Mouse (Mus musculus) embryonic facial prominence, embryonic 14.5 days (tissue): ENCODE data around the gene Polr2e. TPM values are rescaled to one million over a fixed set of nuclear protein-coding genes. Genes with fewer than 3 reads are reported as not detected.
A peak's percentile ranks its signal among the peaks of the same experiment; 100 is the strongest.
"Not testable (repeated sequence)": the region's sequence is repeated elsewhere in the genome, so short reads cannot be mapped to it uniquely, and the experiment has no call there.

ENCODE experiments used
- ATAC-seq: fragments of 200-750 bp; cut with Nextera tagmentation; 2 replicates; pipeline ENCODE4 v1.8.0; 2017; ENCODE audit warnings: low read depth, moderate number of reproducible peaks, moderate TSS enrichment
- DNase-seq: peaks from one replicate; pipeline ENCODE4 v3.0.0-alpha.2; 2015; ENCODE audit warnings: low spot score
- H3K27ac ChIP-seq: fragments of 300-500 bp; sonication (generic); replicated peaks from 2 replicates; pipeline ENCODE4 v1.5.1; 2014; ENCODE audit warnings: low read depth, mild to moderate bottlenecking, low read length, moderate library complexity
- H3K27me3 ChIP-seq: fragments of 300-500 bp; sonication (generic); replicated peaks from 2 replicates; pipeline ENCODE4 v1.6.1; 2014; ENCODE audit warnings: low read length; ENCODE audit not compliant: control insufficient read depth, insufficient read depth
- H3K36me3 ChIP-seq: fragments of 300-500 bp; sonication (generic); 2 replicates; pipeline ENCODE4 v1.6.1; 2014; ENCODE audit warnings: low read length, mixed read lengths; ENCODE audit not compliant: control insufficient read depth, insufficient read depth
- H3K4me1 ChIP-seq: fragments of 300-500 bp; sonication (generic); 2 replicates; pipeline ENCODE4 v1.6.1; 2014; ENCODE audit warnings: antibody characterized with exemption, low read length; ENCODE audit not compliant: control insufficient read depth, insufficient read depth
- H3K4me2 ChIP-seq: fragments of 300-500 bp; sonication (generic); 2 replicates; pipeline ENCODE4 v1.6.1; 2014; ENCODE audit warnings: low read depth, mild to moderate bottlenecking, low read length, moderate library complexity, mixed read lengths
- H3K4me3 ChIP-seq: fragments of 300-500 bp; sonication (generic); 2 replicates; pipeline ENCODE4 v1.5.1; 2014; ENCODE audit warnings: low read depth, mild to moderate bottlenecking, low read length
- H3K9ac ChIP-seq: fragments of 300-500 bp; sonication (generic); 2 replicates; pipeline ENCODE4 v1.6.1; 2014; ENCODE audit warnings: low read depth, mild to moderate bottlenecking, low read length, moderate library complexity, mixed read lengths
- H3K9me3 ChIP-seq: fragments of 300-500 bp; sonication (generic); 2 replicates; pipeline ENCODE4 v1.6.1; 2016; ENCODE audit warnings: low read length; ENCODE audit not compliant: control insufficient read depth
- WGBS: fragments of 180-500 bp; shearing (Covaris S2); extraction: QIAGEN DNeasy Blood & Tissue Kit; methylation state at CpG from one replicate; pipeline ENCODE4 v1.1.7; 2014; 5-methylcytosine and 5-hydroxymethylcytosine counted together
- polyA plus RNA-seq: library from polyadenylated mRNA; unstranded; fragments of >200 nt; fragmentation: Nextera tagmentation; extraction: Ambion mirVana; gene quantifications from 2 replicates; pipeline ENCODE4 v1.2.1, GENCODE M21; 2014

Gene Polr2e
- polyA plus RNA-seq, 1 experiment from 2014 or later: 207 TPM

- Histone ChIP-seq H3K4me3 (no peak overlapping the region), H3K27me3 (no peaks in the 10 kb centered on the region), H3K27ac (peak overlapping the region; percentile 50), H3K36me3 (no peaks in the 10 kb centered on the region), H3K4me2 (no peak overlapping the region), H3K4me1 (peaks cover 10% of the 10 kb centered on the region), H3K9ac (no peak overlapping the region), H3K9me3 (no peaks in the 10 kb centered on the region)
- WGBS: 23% methylated on average over 5 of the region's 5 CpGs
- peak; percentile 49 for DNase-seq
- ATAC-seq: no peak
Measured at GRCm38 (mm10) chr10:80048396-80048795, 8.8 kb upstream of the Polr2e start.

DNA sequence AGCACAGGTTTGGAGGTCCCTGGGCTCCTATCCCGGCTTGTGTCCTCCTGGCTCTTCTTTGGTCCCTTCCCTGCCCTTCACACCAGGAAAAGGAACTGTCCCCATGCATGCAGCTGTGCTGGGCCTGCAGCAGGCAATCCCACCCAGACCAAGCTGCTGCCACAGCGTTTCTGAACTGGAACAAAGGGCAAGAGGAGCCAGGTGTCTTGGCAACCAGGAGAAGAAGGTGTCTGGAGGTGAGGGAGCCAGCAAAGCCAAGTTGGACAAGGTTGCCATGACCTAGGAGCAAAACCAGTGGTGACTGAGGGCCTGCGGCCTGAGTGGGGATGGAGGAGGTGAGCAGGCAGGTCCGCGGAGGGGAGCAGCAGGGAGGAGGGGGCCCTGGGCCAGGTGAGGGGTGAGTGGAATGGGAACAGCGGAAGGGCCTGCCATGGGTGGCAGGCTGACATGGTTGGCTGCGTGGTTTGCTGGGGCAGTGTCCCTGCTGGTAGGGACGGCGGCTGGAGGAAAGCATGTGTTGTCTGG, 7.5 kb upstream of the Polr2e start, which contains the start of gene Gpx4:
Gene Gpx4, plus strand, starts transcription at position 126 of the 525 bp plus-strand sequence.
- 49% methylated on average over 9 of the region's 9 CpGs for WGBS
- Histone ChIP-seq H3K4me3 (no peak within 1 kb of the TSS), H3K36me3 (no peaks in the 10 kb centered on the region), H3K4me1 (peaks cover 6% of the 10 kb centered on the region), H3K4me2 (no peak within 1 kb of the TSS), H3K27me3 (no peaks in the 10 kb centered on the region), H3K27ac (peak within 1 kb of the TSS; percentile 50), H3K9me3 (no peaks in the 10 kb centered on the region), H3K9ac (no peak within 1 kb of the TSS)
- DNase-seq (no peak), ATAC-seq (no peak)

DNA sequence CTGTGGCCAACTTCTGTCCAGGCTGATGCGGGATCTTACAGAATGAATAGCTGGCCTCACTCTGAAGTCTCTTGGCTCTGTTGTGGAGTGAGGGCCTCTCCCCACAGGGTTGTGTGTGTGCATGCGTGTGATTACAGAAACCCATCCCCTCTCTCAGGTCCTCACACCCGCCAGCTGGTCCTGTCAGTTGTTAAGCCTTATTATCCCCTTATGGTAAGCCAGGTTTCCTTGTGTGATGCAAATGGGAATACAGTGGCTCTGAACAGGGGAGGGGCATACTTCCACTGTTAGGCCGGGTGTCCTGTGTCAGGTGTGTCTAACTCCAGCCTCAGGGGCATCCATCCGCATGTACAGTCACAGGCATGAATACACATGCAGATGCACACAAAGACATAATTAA, 6.2 kb upstream of the Polr2e start:
- Histone ChIP-seq H3K27ac (no peak overlapping the region), H3K36me3 (no peaks in the 10 kb centered on the region), H3K4me3 (no peak overlapping the region), H3K9me3 (no peaks in the 10 kb centered on the region), H3K27me3 (no peaks in the 10 kb centered on the region), H3K4me2 (no peak overlapping the region), H3K4me1 (peaks cover 6% of the 10 kb centered on the region), H3K9ac (no peak overlapping the region)
- DNase-seq (no peak), ATAC-seq (no peak)
- 63% methylated on average over 5 of the region's 5 CpGs for WGBS

DNA sequence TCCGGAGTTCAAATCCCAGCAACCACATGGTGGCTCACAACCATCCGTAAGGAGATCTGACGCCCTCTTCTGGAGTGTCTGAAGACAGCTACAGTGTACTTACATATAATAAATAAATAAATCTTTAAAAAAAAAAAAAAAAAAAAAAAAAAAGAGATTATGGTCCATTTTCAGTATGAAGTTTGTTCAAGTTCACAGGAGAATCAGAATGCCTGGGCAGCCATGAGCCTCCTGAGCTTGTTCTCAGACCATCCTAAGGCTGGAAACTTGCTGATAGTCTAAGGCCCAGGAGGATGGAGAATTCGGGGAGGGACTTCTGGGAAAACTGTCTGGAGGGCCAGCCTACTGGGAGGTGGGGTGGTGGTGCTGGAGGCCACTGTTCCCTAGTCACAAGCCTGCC, 5.8 kb upstream of the Polr2e start:
- H3K4me3 ChIP-seq, DNase-seq, H3K4me2 ChIP-seq, ATAC-seq, H3K9me3 ChIP-seq, H3K27me3 ChIP-seq, H3K36me3 ChIP-seq, H3K4me1 ChIP-seq, H3K9ac ChIP-seq, H3K27ac ChIP-seq: not testable (repeated sequence)
- WGBS: 86% methylated on average over 2 of the region's 4 CpGs

- DNase-seq (no peak), ATAC-seq (no peak)
- no peaks in the 10 kb centered on the region for H3K36me3 ChIP-seq
- no peak overlapping the region for H3K4me2 ChIP-seq
- H3K27ac ChIP-seq: no peak overlapping the region
- no peaks in the 10 kb centered on the region for H3K27me3 ChIP-seq
- H3K9ac ChIP-seq: no peak overlapping the region
- H3K4me1 ChIP-seq: peaks cover 6% of the 10 kb centered on the region
- H3K9me3 ChIP-seq: no peaks in the 10 kb centered on the region
- WGBS: 36% methylated on average over 4 of the region's 4 CpGs
- no peak overlapping the region for H3K4me3 ChIP-seq
Measured at GRCm38 (mm10) chr10:80044087-80044486, 4.5 kb upstream of the Polr2e start.

DNA sequence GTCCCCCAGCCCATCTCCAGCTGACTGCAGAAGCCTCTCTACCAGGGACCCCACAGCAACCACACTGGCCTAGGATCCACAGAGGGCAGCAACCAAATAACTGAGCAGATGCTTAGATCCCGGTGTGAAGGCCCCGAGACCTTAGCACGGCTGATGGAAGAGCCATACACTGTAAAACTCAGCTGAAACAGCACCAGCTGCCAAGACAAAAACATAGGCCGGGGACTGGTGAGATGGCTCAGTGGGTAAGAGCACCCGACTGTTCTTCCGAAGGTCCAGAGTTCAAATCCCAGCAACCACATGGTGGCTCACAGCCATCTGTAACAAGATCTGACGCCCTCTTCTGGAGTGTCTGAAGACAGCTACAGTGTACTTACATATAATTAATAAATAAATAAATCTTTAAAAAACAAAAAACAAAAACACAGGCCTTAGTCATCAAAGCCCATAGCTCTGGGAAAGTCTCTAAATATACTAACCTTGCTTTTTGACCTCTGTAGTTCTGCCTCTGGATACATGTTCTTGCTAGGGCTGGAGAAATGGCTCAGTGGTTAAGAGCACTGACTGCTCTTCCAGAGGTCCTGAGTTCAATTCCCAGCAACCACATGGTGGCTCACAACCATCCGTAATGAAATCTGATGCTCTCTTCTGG, 1.9 kb upstream of the Polr2e start:
- not testable (repeated sequence) for H3K4me2 ChIP-seq, ATAC-seq, DNase-seq, H3K9me3 ChIP-seq, H3K27ac ChIP-seq, H3K4me3 ChIP-seq, H3K9ac ChIP-seq, H3K27me3 ChIP-seq, H3K4me1 ChIP-seq
- peaks cover 19% of the 10 kb centered on the region for H3K36me3 ChIP-seq
- 83% methylated on average over 8 of the region's 8 CpGs for WGBS

DNA sequence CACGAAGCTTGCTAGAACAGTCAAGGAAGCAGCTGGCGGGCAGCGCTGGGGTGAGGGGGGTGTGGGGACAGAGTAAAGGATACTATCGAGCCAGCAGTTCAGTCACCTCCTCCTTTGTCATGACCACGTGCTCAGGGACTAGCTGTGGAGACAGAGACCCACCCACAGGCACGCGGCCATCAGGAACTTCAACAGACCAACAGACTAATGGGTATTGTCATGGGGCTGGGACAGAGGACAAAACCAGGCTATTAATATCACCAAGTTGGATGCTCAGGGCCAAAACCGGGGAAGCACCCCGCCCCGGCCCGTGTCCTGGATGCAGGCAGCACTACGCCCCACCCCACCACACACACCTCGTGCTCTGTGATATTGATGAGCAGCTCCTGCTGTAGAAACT, 2.8 kb downstream of the Polr2e start:
- 95% methylated on average over 13 of the region's 13 CpGs for WGBS
- no peaks in the 10 kb centered on the region for H3K27me3 ChIP-seq
- H3K4me1 ChIP-seq: 0 out of 2 replicates have a peak, but pooled peaks cover 7% of the 10 kb centered on the region
- peaks cover 41% of the 10 kb centered on the region for H3K36me3 ChIP-seq
- H3K9ac ChIP-seq: no peak overlapping the region
- H3K4me3 ChIP-seq: no peak overlapping the region
- H3K9me3 ChIP-seq: no peaks in the 10 kb centered on the region
- ATAC-seq (no peak), DNase-seq (no peak)
- no peak overlapping the region for H3K4me2 ChIP-seq
- H3K27ac ChIP-seq: no peak overlapping the region

DNA sequence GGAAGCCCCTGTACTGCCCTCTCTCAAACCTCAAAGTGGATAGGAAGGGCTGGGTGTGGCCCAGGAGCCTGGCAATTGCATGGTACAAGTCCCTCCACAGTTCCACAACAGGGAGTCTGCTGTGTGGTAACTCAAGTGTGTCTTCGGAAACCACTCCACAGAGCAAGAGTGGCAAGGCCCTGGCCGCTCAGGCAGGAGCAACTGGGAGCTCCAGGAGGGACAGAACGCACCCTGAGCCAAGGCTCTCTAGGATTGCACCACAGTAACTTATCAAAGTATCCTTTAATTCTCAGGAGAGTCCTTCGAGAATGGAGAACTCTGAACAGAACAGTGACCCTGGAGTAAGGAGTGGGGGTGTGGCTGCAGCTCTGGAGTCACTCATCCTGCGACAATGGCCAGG, 3.9 kb downstream of the Polr2e start:
- H3K9ac ChIP-seq: no peak overlapping the region
- no peak overlapping the region for H3K4me2 ChIP-seq
- H3K27me3 ChIP-seq: no peaks in the 10 kb centered on the region
- ATAC-seq: no peak
- peaks cover 41% of the 10 kb centered on the region for H3K36me3 ChIP-seq
- 0 out of 2 replicates have a peak, but pooled peaks cover 7% of the 10 kb centered on the region for H3K4me1 ChIP-seq
- WGBS: 92% methylated on average over 5 of the region's 5 CpGs
- no peak for DNase-seq
- H3K27ac ChIP-seq: no peak overlapping the region
- no peak overlapping the region for H3K4me3 ChIP-seq
- H3K9me3 ChIP-seq: no peaks in the 10 kb centered on the region

DNA sequence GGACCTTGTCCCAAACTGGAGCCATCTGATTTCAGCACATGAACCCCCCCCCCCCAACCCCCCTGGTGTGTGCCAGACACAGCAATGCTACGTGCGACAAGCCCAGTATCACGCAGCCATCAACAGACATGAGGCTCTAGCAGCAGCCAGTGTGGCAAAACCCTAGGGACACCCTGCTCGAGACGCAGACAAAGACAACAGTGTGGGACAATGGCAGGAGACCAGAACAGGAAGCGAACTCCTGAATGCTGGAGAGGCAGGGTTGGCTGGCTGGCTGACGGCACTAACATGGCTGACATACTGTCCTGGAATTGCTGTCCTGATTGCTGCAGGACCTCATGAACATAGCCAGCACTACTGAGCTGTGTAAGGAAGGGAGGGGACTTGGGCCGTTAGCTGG, 4.4 kb downstream of the Polr2e start:
- H3K4me1 ChIP-seq: 0 out of 2 replicates have a peak, but pooled peaks cover 7% of the 10 kb centered on the region
- DNase-seq: no peak
- H3K27ac ChIP-seq: no peak overlapping the region
- H3K27me3 ChIP-seq: no peaks in the 10 kb centered on the region
- H3K9ac ChIP-seq: no peak overlapping the region
- ATAC-seq: no peak
- H3K36me3 ChIP-seq: peaks cover 41% of the 10 kb centered on the region
- H3K9me3 ChIP-seq: no peaks in the 10 kb centered on the region
- no peak overlapping the region for H3K4me2 ChIP-seq
- no peak overlapping the region for H3K4me3 ChIP-seq
- WGBS: 71% methylated on average over 8 of the region's 8 CpGs
